Mouse (Mus musculus) midbrain, postnatal 0 days (tissue): ENCODE measurements around the gene Ndufa13. TPM values are rescaled to one million over a fixed set of nuclear protein-coding genes. Genes with fewer than 3 reads are reported as not detected.

Experiments used
- ATAC-seq: fragments of 200-750 bp; cut with Nextera tagmentation; 2 replicates; pipeline ENCODE4 v1.8.0; 2017; ENCODE audit warnings: moderate number of reproducible peaks, mild to moderate bottlenecking, moderate TSS enrichment, moderate library complexity; ENCODE audit not compliant: low FRiP score
- DNase-seq: peaks from one replicate; pipeline ENCODE4 v3.0.0-alpha.2; 2015; ENCODE audit warnings: low spot score
- H3K27ac ChIP-seq: fragments of 300-500 bp; sonication (generic); 2 replicates; pipeline ENCODE4 v1.5.1; 2014; ENCODE audit warnings: low read depth, mild to moderate bottlenecking, low read length, mixed read lengths
- H3K27me3 ChIP-seq: fragments of 300-500 bp; sonication (generic); 2 replicates; pipeline ENCODE4 v1.6.1; 2014; ENCODE audit warnings: low read length, control low read depth, mixed read lengths; ENCODE audit not compliant: insufficient read depth
- H3K36me3 ChIP-seq: fragments of 300-500 bp; sonication (generic); 2 replicates; pipeline ENCODE4 v1.6.1; 2014; ENCODE audit warnings: low read length, control low read depth, mixed read lengths; ENCODE audit not compliant: insufficient read depth
- H3K4me1 ChIP-seq: fragments of 300-500 bp; sonication (generic); 2 replicates; pipeline ENCODE4 v1.6.1; 2014; ENCODE audit warnings: mild to moderate bottlenecking, control low read depth, antibody characterized with exemption, low read length, mixed read lengths; ENCODE audit not compliant: insufficient read depth
- H3K4me2 ChIP-seq: fragments of 300-500 bp; sonication (generic); 2 replicates; pipeline ENCODE4 v1.6.1; 2014; ENCODE audit warnings: low read depth, mild to moderate bottlenecking, low read length, mixed read lengths; ENCODE audit not compliant: poor library complexity, severe bottlenecking
- H3K4me3 ChIP-seq: fragments of 300-500 bp; sonication (generic); 2 replicates; pipeline ENCODE4 v1.5.1; 2014; ENCODE audit warnings: low read depth, mild to moderate bottlenecking, low read length, moderate library complexity
- H3K9ac ChIP-seq: fragments of 300-500 bp; sonication (generic); replicated peaks from 2 replicates; pipeline ENCODE4 v1.6.1; 2014; ENCODE audit warnings: mild to moderate bottlenecking, low read length, moderate library complexity, mixed read lengths; ENCODE audit not compliant: poor library complexity, severe bottlenecking
- H3K9me3 ChIP-seq: fragments of 300-500 bp; sonication (generic); 2 replicates; pipeline ENCODE4 v1.6.1; 2016; ENCODE audit warnings: low read length, control low read depth
- CTCF ChIP-seq: IDR thresholded peaks from 2 replicates; pipeline ENCODE4 v1.5.1; 2016; ENCODE audit warnings: antibody characterized with exemption, mild to moderate bottlenecking
- WGBS: fragments of 180-500 bp; shearing (Covaris S2); extraction: QIAGEN DNeasy Blood & Tissue Kit; methylation state at CpG from one replicate; pipeline ENCODE4 v1.1.7; 2014; 5-methylcytosine and 5-hydroxymethylcytosine counted together
- polyA plus RNA-seq: library from polyadenylated mRNA; unstranded; fragments of >200 nt; fragmentation: Nextera tagmentation; extraction: Ambion mirVana; gene quantifications from 2 replicates; pipeline ENCODE4 v1.2.1, GENCODE M21; 2015
- total RNA-seq: library from RNA; depleted of rRNA; stranded (reverse); fragments of >200 nt; gene quantifications from 2 replicates; pipeline ENCODE4 v1.2.3, GENCODE M21; 2014

The Ndufa13 gene
- total and polyA plus RNA-seq, 2 experiments from 2014 or later, result 55.6 to 243 TPM

DNA sequence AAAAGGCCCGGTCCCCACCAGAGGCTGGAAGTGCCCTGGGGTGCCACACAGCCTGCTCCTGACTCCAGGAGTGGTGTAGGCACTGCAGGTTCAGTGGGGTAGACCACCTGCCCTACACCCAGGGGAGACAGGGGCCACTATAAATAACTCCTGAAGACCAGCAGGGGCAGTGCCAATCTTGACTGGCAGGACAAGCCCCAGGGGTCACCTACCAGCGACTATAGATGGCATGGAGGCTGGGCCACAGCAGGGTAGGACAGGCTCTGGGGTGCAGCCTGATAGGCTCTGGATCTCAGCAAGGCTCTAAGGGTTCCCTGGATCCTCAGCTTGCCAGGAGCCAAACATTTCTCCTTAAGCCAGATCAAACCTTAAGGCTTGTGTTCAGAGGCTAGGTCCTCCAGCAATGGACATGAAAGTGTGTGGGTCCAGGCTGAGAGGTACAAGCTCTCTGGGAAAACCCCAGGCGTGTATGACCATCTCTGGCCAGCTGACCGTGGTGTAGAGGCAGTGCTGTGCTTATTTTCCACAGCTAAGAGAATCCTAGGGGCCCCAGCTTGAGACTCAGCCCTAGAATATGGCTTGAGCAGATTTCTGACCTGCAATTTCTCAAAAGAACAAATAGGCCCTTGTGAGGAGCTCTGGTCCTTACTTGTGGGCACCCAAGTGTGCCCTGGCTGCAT, 6.4 kb downstream of the Ndufa13 start:
- Histone ChIP-seq H3K27me3 (no peaks in the 10 kb centered on the region), H3K4me3 (no peak overlapping the region), H3K4me1 (peaks cover 16% of the 10 kb centered on the region; the same call in 1 of the 2 replicates), H3K27ac (no peak overlapping the region), H3K4me2 (no peak overlapping the region), H3K36me3 (0 out of 2 replicates have a peak, but pooled peaks cover 2% of the 10 kb centered on the region), H3K9me3 (no peaks in the 10 kb centered on the region), H3K9ac (no peak overlapping the region)
- DNase-seq, result no peak
- no peak for TF ChIP-seq CTCF
- ATAC-seq, result no peak
- WGBS, result 73% methylated on average over 4 of the region's 4 CpGs

DNA sequence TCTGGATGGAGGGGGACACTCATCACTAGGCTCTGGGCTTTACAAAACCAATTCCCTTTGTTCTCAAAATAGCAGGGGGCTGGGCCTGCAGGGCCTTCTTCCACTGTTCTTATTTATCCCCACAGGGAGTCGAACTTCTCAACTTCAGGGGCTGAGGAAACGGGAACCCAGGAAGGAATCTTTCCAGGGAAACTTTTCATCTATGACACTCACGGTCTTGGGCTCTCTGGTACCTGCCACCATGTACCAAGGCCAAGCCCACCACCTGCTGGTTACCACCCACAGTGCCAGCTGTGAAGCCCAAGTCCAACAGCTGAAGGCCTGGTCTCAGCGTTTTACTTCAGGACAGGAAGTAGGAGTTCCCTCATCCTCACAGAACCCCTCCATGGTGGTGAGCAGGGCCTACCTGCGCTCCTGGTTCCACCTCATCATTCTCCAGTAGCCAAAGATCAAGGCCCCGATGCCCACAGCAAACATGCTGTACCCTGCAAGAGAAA, 7.5 kb downstream of the Ndufa13 start:
- Histone ChIP-seq H3K9me3 (no peaks in the 10 kb centered on the region), H3K36me3 (0 out of 2 replicates have a peak, but pooled peaks cover 2% of the 10 kb centered on the region)
- 45% methylated on average over 6 of the region's 6 CpGs for WGBS

DNA sequence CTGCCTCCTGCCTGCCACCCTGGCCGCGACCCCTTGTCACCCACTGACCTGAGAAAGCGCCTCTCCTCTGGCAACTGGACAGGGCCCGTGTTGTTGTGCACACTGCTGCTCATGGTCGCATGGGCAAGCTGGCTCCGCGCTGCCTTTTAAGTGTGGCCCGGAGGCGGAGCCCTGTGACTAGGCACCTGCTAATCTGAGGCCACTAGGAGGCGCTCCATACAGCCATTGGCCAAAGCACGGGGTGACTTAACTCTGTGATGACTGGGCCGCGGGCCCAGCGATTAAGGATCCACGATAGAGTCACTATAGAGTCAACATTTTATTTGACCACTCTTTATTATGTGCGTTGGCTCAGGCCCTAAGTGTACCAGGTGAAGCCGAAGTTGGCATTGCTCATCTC, 8.5 kb downstream of the Ndufa13 start:
- TF ChIP-seq CTCF, result peak; percentile 72
- Histone ChIP-seq H3K9ac (no peak overlapping the region), H3K27ac (no peak overlapping the region), H3K4me3 (no peak overlapping the region), H3K4me1 (0 out of 2 replicates have a peak, but pooled peaks cover 2% of the 10 kb centered on the region), H3K4me2 (no peak overlapping the region), H3K9me3 (no peaks in the 10 kb centered on the region), H3K27me3 (peaks cover 14% of the 10 kb centered on the region), H3K36me3 (0 out of 2 replicates have a peak, but pooled peaks cover 2% of the 10 kb centered on the region)
- peak; percentile 39; the same call in 1 of the 2 replicates for ATAC-seq
- WGBS, result 25% methylated on average over 17 of the region's 17 CpGs
- peak; percentile 77 for DNase-seq

More for the DNA sequence above, 7.5 kb downstream of the Ndufa13 start:
- Histone ChIP-seq H3K27ac (no peak overlapping the region), H3K4me1 (peaks cover 7% of the 10 kb centered on the region; the same call in 1 of the 2 replicates), H3K27me3 (peaks cover 7% of the 10 kb centered on the region; the same call in 1 of the 2 replicates), H3K4me2 (no peak overlapping the region), H3K9ac (no peak overlapping the region), H3K4me3 (no peak overlapping the region)
- no peak for ATAC-seq
- DNase-seq, result no peak
- no peak for TF ChIP-seq CTCF

DNA sequence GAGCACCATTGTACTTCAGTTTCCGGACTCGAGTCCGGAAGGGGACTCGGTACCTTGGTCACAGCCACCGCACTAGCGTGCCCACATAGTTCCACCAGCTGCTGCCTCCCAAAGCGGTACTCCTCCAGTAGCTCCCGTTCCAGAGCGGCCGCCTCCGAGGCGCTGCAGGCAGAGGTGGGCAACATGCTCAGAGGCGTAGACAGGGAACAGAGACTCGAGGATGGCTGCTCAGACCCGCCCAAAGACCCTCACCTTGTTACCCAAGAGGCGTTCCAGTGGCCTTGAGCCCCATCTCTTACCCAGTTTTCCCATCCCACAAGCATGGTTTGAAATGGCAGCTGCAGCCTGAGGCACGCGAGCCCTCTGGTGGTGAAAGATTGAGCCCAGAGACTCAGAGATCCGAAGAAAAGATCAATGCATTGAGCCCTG, 11.5 kb downstream of the Ndufa13 start:
- DNase-seq (peak; percentile 70), ATAC-seq (no peak)
- peak; percentile 87 for TF ChIP-seq CTCF
- H3K4me1 ChIP-seq, result peaks cover 9% of the 10 kb centered on the region; the same call in 1 of the 2 replicates
- H3K27me3 ChIP-seq, result peaks cover 44% of the 10 kb centered on the region
- H3K36me3 ChIP-seq, result no peaks in the 10 kb centered on the region
- H3K9me3 ChIP-seq, result no peaks in the 10 kb centered on the region
- no peak overlapping the region for H3K27ac ChIP-seq
- no peak overlapping the region for H3K4me3 ChIP-seq
- 0 out of 2 replicates have a peak overlapping the region, but pooled peaks have one; percentile 13 for H3K9ac ChIP-seq
- 31% methylated on average over 19 of the region's 19 CpGs for WGBS
- H3K4me2 ChIP-seq, result 0 out of 2 replicates have a peak overlapping the region, but pooled peaks have one; percentile 20

DNA sequence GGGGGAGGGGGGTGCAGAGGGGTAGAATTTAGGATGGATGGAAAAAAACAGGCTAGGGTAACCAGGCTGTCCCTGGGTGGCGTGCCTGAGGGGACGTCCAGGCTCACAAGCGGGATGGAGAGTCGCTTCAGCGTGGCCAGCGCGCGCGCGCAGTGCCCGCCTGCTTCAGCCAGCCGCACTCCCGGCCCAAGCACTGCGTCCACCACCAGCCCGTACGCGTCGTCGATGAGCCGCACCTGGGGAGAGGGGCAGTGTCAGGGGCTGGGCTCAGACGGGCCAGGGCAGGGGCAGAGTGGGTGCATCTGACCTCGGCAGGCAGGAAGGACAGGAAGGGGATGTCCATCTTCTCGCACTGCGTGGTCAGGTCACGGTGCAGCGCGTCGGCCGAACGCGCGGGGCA, 13.5 kb downstream of the Ndufa13 start:
- TF ChIP-seq CTCF, result no peak
- H3K4me3 ChIP-seq, result peak overlapping the region; percentile 28
- no peak overlapping the region for H3K9ac ChIP-seq
- H3K9me3 ChIP-seq, result no peaks in the 10 kb centered on the region
- H3K4me2 ChIP-seq, result peak overlapping the region; percentile 50
- peaks cover 9% of the 10 kb centered on the region; the same call in 1 of the 2 replicates for H3K4me1 ChIP-seq
- no peak for DNase-seq
- H3K27me3 ChIP-seq, result peaks cover 63% of the 10 kb centered on the region
- H3K27ac ChIP-seq, result no peak overlapping the region
- H3K36me3 ChIP-seq, result no peaks in the 10 kb centered on the region
- WGBS, result 2% methylated on average over 32 of the region's 32 CpGs
- ATAC-seq, result no peak

DNA sequence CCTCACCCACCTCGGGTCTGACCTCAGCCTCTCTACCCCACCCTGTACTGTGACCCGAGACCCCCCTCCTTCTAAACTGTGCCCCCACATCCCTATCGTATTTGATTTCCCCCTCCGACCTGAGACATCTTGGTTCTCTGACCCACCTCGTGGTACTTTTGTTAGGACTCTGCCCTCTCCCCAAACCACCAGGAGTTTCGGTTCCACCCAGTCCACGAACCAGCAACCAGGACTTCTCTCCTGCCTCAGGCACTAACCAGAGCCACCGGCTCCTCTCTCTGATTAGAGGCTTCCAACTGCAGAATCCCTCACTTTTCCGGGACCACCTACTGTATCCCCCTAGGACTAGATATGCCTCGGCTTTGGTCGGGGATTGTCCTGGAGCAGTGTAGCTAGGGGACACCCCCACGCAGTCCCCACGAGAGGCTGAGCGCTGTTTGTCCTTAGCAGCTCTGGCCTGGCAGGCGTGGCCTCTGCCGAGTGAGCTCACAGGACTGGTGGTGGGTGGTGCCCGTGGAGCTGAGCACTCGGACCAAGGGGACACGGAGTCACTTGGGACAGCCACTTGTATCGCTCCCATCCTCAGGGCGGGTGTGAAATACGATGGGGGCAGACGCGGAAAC, 14.0 kb downstream of the Ndufa13 start:
- DNase-seq (no peak), ATAC-seq (no peak)
- TF ChIP-seq CTCF, result no peak
- no peak overlapping the region for H3K27ac ChIP-seq
- H3K4me1 ChIP-seq, result peaks cover 9% of the 10 kb centered on the region; the same call in 1 of the 2 replicates
- 5% methylated on average over 24 of the region's 24 CpGs for WGBS
- H3K27me3 ChIP-seq, result peaks cover 69% of the 10 kb centered on the region
- H3K4me2 ChIP-seq, result peak overlapping the region; percentile 50
- H3K9me3 ChIP-seq, result no peaks in the 10 kb centered on the region
- no peaks in the 10 kb centered on the region for H3K36me3 ChIP-seq
- H3K9ac ChIP-seq, result no peak overlapping the region
- H3K4me3 ChIP-seq, result peak overlapping the region; percentile 28
